Mouse (Mus musculus) thymus, postnatal 10 days (tissue): ENCODE measurements around the gene Adgrd1.

Source experiments
- DNase-seq, 2 experiments: peaks; one replicate each; pipeline ENCODE4 v3.0.0; 2021; ENCODE audit warnings: low spot score in 2 of 2

Gene Adgrd1

DNA sequence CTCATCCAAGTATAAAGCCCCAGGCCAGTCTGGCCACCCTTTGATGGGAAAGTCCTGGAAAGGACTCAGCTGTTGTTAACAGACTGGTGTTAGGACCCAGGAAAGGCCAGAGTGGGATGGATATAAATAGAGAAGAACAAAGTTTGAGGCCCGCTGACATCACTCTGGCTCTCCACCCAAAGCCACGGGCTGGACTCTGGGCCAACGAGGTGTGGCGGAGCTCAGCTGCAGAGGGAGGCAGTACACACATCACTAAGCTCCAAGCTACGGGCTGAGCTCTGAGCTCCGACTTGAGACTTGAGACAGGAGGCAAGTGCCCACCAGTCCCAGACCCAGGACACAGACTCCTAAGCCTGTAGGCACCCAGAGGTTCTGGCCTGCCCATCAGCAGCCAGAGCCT, at the start of gene Adgrd1:
Gene Adgrd1 (plus strand): TSS at position 240 of the 400 bp plus-strand sequence.
- DNase-seq: no peak

DNA sequence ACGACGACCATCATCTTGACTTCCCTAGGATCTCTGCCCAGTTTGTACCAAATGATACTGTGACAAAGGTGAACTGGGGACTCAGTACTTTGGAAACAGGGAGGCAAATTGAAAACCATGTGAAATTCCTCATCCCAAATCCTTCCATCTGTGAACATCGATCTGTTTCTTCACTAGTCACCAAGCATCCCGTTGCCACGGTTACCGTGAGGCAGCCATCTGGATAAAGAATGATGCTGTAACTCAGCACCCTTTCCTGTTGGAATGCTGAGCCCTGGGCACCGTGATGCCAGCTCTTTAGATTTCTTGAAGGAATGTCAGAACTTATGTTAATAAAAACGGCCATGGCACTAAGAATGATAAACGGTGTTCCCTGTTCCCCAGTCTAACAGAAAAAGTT, 47.2 kb upstream of the Adgrd1 start:
- DNase-seq: no peak

DNA sequence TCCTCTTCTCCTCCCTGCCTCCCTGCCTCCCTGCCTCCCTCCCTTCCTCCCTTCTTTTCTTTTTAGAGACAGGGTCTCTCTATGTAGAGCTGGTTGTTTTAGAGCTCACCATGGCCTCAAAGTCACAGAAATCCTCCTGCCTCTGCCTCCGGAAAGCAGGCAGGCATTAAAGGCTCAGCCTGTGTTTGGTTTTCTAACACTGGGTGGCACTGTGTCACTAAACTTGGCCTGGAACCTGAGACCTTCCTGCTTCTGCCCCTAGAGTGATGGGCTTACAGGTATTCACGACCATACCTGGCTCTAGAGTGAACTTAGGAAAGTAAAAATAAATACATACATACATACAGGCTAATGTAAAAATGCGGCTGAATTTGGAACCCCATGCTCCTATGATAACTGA, 44.6 kb upstream of the Adgrd1 start:
- no peak for DNase-seq

DNA sequence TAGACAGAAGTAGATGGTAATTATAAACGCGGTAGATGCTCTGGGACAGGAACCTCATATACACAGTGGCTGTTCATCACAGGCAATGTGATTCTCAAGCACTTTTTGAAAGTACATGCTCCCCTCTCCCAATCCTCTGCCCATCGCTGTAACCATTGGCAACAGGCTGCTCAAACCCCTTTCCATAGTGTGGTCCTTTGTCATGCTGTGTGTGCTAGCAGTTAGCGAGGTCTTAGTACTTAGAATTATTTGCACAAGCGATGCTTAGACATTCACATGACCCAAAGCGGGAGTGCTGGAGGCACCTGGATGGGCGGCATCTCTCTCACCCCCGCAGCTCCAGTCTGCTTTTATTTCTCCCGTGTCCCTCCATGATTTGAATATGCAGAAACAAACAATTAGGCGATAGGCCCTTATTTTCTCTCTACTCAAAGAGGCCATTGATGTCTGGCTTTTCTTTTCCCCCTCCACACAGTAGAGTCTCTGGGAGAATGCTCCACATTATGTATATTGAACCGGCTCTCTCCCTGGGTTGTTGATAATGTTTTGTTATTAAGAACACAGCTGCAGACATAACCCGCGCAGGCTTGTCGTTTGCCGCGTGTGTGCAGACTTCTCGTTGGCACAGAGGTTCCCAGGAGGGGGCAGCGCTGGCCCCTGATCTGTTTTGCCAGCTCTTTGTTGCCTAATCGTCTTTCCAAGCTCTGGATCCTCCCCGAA, 43.8 kb upstream of the Adgrd1 start:
- no peak for DNase-seq

DNA sequence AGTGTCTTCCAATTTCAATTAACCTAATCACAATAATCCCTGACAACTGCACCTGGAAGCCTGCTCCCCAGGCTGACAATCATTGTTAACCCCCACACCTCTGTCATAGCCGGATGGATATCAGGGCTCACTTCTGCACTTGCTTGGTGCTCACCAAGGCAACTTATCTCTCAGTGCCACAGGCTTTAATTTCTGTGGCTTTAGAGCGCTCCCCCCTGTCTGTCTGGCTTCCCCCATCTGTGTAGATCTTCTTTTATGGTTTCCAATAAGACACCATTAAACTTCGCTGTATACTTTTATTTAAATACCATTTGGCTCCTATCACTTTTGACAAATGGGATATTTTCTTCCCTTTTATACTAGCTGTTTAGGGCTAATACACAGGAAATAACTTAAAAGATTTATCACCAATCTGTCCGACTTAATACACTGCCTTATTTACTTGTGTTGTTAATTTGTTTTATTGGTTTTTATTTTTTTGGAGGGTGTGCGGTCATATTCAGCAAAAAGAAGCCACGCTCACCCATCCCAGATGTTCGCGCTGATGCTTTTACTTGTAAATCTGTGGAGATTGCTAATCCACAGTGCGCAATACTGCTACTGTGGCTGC, 41.8 kb upstream of the Adgrd1 start:
- no peak for DNase-seq

DNA sequence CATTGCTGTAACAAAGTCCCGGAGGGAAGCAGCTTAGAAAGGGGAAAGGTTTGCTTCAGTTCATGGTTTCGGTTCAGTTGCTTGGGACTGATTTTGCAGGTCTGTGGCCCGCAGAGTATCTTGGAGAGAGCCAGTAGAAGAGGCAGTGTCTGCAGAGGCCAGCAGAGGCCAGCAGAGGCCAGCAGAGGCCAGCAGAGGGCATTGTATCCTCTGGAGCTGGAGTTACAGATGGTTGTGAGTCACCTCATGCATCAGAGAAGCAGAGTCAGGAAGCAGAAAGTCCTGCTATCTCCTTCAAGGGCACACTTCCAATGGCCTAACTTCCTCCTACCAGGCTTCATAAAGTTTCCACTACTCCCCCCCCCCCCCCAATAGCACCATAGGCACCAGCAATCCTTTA, 37.4 kb upstream of the Adgrd1 start:
- DNase-seq: no peak

DNA sequence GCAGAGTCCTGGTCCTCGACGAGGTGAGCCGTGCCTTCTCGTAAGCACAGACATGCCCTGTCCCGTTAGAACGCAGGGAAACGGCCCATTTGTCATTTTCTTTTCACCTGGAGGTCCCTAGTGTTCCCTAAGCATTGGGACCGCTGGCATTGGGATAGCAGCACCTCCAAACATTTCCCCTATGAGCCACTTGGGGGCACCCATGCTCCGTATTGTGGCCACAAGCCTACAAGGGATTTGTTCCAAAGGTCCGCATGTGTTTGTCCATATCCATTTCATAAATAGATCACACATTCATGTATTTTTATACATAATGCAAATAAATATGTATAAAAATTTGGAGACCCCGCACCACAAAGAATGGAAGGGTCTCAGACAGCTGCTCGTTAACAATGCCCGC, 35.0 kb upstream of the Adgrd1 start:
- peak in 1 of 2 experiments; percentile 11 for DNase-seq

DNA sequence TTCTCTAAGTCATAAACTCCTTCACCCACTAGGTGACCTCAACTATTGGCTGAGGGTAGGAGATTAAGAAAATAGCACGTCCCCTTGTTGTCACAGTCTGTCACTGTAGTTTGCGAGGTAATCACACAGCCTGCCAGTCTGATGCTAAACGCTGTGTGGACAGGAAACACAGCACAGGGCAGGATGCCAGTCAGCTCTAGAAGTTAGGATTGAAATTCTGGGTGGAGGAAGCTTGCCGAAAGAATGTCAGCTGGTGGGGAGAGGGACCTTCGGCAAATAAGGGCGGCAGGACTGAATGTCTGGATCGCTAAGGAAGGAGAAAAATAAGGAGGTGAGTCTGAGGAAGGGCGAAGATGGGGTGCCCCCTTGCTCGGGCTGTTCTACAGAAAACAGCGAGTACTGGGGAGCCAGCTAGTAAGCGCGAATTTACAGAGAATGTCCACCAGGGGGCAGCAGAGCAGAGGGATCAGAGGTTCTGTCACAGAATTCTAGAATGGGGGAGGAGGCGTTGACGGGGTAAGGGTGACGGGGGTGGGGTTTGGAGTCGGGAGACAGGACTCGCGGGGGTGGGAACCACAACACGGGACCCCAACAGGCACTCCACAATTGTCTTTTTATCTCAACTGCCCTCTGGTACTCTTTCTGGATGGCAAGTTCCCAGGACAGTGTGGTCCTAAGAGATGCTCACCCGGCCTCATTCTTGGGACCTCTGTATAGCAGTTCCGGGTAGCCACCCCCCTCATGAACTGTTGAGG, 33.3 kb upstream of the Adgrd1 start:
- DNase-seq: peak; percentile 47 to 82

DNA sequence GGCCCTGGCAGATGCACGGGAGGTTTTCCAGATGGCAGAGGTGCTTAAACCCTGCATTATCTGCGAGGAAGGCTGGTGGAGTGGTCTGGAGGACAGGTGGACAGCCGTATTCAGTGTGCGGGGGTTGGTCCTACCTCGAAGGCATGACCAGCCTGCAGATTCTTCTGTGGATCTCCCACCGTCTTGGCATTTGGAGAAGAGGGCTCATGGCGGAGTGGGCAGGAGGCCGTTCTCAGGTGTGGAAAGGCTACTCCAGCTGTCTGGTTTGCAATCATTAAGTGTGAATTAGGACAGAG, 32.8 kb upstream of the Adgrd1 start:
- DNase-seq: no peak

DNA sequence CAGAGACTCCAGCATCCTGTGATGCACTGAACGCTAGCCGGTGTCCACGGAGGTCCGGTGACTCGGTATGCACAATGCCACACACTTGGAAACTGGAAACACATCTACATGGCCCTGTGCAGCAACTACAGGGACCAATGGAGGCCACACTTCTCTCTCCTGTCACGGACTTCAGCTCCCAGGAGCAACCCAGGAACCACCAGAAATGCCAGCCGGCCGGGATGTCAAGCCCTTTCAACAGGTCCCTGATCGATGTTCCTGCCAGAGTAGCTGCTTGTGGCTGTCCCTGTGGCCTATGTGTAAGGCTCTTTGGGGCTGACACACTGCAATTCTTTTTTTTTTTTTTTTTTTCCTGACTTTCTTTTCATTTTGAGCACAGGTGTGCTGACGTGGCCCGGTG, 32.4 kb upstream of the Adgrd1 start:
- DNase-seq: no peak

DNA sequence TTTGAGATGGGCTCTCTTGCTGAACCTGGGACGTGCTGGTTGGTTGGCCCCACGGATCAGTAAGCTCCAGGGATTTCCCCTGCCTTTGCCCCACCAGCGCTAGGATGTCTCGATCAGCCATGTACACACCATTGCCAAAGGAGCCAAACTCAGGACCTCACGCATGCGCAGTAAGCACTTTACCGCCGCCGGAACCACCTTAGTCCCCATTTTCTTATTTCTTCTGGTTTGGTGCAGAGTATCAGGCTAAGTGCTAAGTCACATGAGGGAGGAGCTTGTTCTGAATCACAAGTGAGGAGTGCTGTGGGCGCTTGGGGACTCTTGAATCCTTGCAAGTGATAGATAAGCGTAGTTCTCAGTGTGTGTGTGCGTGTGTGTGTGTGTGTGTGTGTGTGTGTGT, 31.2 kb upstream of the Adgrd1 start:
- DNase-seq: no peak

DNA sequence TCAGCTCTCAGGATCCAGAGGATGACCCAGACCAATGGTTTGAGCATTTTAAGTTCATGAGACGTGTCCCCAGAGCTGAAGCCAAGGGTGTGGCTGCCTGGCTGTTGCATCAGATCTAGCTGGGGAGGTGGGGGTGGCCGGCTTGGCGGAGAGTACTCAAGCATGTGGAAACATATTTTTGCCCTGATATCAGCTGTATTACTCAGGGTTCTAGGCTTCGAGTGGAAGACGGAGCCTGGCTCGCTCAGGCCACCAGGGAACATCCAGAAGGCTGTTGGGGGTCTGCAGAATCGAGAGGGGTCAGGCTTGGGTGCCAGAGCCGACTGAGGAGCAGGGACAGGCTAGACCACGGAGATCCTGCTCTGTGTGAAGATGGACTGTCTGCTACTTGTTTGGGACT, 30.6 kb upstream of the Adgrd1 start:
- no peak for DNase-seq

DNA sequence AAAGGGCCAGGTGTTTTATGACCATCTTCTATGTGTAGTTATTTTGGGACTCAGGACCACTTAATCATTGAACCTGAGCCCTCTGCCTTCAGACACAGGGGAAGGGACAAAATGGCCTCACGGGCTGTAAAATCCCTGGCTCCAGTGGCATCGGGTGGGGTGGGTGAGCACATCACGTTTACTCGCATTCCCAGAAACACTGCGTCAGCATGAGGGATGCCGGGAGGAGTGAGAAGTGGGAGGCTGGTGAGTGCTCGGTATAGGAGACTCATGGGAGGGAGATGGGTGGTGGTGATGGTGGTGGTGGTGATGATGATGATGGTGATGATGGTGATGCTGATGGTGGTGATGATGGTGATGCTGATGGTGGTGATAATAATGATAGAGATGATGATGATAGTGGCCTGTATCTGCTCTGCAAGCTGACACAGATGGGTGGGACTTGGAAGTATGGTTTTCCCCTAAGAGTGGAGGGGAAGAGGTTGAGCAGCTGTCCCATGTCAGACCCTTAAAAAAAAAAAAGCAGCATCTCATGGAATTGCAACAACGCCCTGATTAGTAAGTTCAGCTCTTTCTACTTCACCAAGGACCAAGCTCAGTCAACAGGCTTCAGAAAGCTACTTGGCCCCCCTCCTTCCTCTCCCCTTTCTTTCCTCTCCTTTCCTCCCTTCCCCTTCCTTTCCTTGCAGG, 29.9 kb upstream of the Adgrd1 start:
- DNase-seq: no peak

DNA sequence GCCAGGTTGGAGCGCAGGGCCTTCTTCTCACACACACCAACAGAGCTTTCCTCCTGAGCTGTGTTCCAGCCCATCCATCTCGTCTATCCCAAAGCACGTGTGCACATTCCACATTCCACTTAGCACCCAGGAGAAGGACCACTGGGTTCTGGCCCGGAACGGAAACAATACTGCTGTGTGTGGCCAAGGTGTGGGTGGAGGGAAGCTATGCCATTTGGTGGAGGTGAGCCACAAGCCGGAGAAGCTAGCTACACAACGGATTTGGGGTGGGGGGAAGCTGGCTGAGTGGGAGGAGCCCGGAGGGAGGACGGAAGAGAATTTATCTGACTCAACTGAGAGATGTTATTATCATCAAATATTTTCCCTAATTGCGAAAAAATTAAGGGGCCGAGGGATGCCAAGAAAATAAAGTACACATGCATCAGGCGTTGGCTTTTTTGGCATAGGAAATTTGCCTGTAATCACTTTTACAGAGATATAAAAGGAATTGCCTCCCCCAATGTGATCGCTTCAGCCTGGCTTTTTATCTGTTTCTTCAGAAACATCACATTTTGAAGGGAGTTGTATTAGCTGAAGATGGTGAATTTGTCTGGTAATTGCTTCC, 29.2 kb upstream of the Adgrd1 start:
- no peak for DNase-seq

DNA sequence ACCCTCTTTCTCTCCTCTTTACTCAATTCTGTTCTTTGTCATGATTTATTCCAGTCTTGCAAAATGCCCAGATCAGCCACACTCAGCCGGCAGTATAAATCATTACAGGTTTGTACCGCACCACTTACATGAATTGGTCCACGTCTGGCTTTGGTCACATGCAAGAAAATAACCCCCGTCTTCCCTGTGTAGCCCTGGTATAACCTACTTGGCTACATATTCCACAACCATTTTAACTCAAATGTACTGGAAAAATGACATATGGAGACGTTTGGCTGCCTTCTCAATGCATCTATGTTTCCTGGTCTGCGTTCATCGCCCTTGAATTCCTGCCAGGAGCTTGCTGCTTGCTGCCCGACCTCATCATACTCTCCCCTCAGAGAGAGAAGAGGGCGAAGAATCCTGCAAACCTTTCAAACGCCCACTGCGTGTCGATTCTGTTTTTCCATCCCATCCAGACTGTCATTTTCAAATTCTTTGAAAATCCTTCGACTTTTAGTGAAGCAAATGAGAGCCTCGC, 24.7 kb upstream of the Adgrd1 start:
- no peak for DNase-seq

DNA sequence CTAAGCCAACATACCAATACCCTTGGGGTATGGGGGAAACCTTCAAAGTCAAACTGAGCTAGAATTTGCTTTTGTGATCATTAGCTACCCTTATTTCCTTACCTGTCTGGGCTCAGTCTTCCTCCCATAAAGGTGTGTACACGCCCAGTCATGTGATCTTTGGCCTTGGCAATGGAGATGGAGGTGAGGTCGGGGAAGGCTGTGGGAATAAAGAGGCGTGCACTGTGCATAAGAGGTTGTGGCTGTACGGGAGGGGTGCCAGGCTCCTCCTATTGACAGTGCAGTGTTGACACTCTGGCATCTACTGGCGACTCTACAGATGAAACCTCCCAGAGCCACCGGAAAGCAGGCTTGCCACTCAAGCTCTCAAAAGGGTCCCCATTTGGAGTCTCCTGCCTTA, 23.1 kb upstream of the Adgrd1 start:
- no peak for DNase-seq

DNA sequence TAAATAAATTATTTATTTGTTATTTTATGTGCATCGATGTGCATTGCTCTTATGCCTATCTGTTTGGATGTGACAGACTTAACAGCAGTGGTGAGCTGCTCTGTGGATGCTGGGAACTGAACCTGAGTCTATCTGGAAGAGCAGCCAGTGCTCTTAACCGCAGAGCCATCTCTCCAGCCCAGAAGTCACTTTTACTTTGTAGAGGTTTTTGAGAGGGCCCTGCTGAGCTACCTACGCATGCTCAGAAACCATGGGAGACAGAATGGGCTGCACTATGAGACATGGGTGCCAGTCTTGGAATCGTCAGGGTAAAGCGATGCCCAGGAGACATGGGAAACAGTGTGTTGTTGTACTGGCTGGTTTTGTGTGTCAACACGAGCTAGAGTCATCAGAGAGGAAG, 20.5 kb upstream of the Adgrd1 start:
- DNase-seq: no peak

DNA sequence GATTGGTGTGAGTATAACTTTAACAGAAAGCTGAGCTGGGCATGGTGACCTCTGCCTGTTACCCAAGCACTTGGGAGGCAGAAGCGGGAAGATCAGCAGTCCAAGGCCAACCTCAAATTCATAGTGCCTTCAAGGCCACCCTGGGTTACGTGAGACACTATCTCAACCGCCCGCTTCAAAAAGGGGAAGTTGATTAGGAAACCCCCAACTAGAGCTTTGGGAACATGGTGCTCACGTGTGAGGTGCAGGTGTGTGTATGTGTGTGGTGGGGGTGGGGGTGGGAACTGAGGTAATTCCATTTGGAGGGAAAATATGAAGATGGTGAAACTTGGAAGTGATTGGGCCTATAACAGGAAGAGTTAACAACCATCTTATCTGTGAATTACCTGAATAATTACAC, 19.3 kb upstream of the Adgrd1 start:
- no peak for DNase-seq

DNA sequence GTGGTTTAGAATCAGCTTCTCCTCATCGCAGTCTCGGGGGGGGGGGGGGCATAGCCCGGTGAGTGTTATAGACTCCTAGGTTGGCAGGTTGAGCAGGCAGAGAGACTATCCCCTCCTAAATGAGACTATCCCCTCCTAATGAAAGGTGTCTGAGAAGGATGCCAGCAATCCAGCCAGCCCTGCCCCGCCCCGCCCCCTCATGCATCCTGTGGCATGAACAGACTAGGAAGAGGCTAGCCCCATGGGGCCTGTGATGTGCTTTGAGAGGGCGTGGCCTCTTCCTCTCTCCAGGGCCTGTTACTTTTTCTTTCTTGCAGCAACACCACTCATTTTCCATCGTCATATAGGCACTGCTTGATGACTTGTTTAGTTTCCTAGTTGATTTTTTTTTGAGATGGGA, 15.0 kb upstream of the Adgrd1 start:
- DNase-seq: no peak

DNA sequence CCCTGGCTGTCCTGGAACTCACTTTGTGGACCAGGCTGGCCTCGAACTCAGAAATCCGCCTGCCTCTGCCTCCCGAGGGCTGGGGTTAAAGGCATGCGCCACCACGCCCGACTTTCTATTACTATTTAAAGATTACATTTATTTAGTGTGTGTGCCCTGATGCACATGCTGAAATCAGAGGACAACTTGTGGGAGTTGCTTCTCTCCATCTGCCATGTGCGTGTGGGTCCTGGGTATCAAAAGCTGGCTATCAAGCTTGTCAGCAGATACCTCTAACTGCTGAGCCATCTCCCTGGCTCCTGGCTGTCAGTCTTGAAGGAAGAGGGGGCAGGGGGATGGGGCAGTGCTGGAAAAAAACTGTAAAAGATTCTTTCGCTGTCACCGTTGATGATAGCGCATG, 11.4 kb upstream of the Adgrd1 start:
- DNase-seq: no peak

DNA sequence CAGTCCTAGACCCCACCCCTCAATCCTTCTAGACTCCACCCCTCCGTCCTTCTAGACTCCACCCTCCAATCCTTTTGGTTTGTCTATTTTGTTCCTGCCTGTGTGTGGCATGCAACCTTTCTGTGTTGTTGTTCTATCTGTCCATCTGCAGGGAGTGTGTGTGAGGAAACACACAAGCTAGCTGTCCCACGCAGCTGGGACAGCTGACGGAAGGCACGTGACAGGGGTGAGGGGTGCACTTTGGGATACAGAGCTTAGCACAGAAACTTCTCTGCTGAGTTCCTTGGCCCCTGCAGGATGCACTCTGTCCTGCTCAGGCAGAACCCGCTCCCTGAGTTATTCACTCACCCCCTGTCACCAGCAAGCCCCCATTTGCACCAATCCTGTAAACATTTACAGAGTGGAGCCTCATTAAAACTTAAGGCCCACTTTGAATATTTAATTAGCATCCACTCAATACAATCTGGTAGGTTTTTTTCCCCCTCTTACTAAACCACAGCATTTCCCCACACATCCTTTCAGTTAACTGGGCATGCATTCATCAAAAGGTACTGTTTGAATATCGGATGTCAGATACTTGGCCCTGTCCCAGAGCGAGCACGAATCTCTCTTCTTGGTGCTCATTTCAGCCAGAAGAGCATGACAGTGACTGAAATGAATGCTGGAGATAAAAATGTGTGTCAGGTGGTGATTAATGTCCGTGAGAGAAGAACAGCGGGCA, 4.0 kb upstream of the Adgrd1 start:
- DNase-seq: no peak
